Mouse (Mus musculus) adrenal gland (tissue): ENCODE data around the gene Atg10.
"Not testable (repeated sequence)": the region's sequence is repeated elsewhere in the genome, so short reads cannot be mapped to it uniquely, and the experiment has no call there.

Source experiments
- intact Hi-C: fragments of 180-260 bp; cut with DNase I; formaldehyde crosslinking; loops from one replicate; pipeline ENCODE4 v1.15.1; 2025

Gene Atg10

GRCm38 (mm10) chr13:90962836-90963760 lies 260.7 kb downstream of the Atg10 start:
- intact Hi-C loops, result no loop called here

GRCm38 (mm10) chr13:90960591-90960990 lies 263.2 kb downstream of the Atg10 start:
- intact Hi-C loops, result no loop called here

- intact Hi-C loops, result no loop called here
Measured at GRCm38 (mm10) chr13:90958894-90959293, 264.9 kb downstream of the Atg10 start.

DNA sequence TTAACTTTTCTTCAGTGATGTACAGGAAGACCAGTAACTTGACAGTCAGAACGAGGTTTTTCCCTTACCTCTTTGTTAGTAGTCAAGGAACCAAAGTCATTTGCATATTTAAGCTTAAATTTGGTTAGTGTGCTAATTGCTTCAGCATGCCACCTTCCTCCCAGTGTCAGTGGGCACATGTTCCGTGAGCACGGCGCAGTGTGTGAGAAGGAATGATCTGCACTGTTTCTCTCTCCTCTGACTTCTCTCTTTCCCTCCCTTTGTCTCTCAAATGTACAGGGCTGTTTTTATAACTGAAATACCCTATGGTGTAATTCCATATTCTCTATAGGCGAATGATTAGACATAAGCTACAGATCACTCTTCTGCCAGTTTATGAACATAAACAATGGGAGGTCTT lies 284.2 kb downstream of the Atg10 start:
- intact Hi-C loops, result loop anchor here (10.0 kb wide), 1 partner anchor 695 kb away; no protein-coding TSS in a partner anchor

GRCm38 (mm10) chr13:90939192-90939591 lies 284.6 kb downstream of the Atg10 start:
- intact Hi-C loops, result loop anchor here (10.0 kb wide), 1 partner anchor 696 kb away; no protein-coding TSS in a partner anchor

- intact Hi-C loops, result loop anchor here (10.0 kb wide), 1 partner anchor 699 kb away; no protein-coding TSS in a partner anchor
Measured at GRCm38 (mm10) chr13:90935852-90936251, 287.9 kb downstream of the Atg10 start.

- intact Hi-C loops, result loop anchor here (10.0 kb wide), 1 partner anchor 702 kb away; no protein-coding TSS in a partner anchor
Measured at GRCm38 (mm10) chr13:90933256-90933655, 290.5 kb downstream of the Atg10 start.

- intact Hi-C loops, result loop anchor here (10.0 kb wide), 1 partner anchor 705 kb away; no protein-coding TSS in a partner anchor
Measured at GRCm38 (mm10) chr13:90929847-90930246, 293.9 kb downstream of the Atg10 start.

DNA sequence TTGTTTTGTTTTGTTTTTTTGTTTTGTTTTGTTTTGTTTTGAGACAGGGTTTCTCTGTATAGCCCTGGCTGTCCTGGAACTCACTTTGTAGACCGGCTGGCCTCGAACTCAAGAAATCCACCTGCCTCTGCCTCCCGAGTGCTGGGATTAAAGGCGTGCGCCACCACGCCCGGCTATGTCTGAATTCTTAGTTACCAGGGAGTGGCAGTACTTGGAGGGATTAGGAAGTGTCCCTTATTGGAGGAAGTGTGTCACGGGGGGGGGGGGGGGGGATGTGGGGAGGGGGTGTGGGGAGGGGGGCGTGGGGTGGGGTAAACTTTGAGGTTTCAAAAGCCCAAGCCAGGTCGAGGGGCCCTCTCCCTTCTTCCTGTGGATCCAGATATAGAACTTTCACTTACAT lies 295.5 kb downstream of the Atg10 start:
- intact Hi-C loops, result not testable (repeated sequence)

DNA sequence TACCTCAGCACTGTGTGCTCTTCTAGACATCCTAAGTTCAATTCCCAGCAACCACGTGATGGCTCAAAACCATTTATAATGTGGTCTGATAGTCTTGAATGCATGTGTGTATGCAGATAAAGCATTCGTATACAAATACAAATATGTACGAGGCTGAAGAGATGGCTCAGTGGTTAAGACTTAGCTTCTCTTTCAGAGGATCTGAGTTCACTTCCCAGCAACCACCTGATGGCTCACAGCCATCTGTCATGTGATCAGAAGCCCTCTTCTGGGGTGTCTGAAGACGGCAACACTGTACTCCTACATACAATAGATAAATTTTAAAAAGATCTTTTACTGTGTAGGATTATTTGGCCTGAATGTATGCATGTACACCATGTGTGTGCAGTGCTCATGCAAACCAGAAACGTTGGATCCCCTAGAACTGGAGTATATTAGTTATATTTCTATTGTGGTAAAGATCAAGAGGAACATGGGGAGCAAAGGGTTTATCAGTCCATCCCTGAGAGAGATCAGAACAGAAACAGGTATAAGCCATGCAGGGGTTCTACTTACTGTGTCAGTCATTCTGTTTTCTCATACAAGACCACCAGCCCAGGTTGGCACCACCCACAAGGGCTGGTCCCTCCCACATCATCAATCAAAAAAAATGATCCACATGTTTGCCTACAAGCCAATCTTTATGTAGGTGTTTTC lies 296.7 kb downstream of the Atg10 start:
- intact Hi-C loops, result no loop called here

DNA sequence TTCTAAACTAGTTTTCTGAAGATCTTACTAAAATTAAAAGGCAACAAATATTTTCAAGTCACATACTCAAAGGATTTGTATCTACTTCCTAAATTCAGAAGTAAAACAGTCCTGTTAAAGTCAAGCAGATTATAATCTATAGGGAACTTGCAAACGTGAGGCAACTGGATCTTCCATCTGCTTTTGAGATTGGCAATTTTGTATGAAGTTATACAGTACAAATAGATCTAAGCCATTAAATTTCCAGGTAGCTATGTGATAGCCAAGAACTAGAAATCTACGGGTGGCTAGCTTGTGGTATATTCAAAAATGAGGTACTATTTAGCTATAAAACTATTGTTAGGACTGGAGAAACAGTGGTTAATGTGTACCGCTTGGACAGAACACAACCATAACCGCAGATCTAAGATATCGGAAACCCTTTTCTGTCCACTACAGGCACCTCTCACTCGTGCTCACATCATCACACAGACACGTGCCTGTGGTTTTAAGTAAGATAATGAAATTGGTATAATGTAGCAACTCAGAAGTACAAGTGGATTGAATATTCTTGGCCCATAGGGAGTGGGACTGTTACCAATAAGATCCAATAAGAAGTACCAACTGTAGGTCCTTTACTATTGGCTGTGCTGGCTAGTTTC lies 297.5 kb downstream of the Atg10 start:
- intact Hi-C loops, result no loop called here

- intact Hi-C loops, result no loop called here
Measured at GRCm38 (mm10) chr13:90925191-90925590, 298.6 kb downstream of the Atg10 start.

- intact Hi-C loops, result no loop called here
Measured at GRCm38 (mm10) chr13:90924072-90924471, 299.7 kb downstream of the Atg10 start.

DNA sequence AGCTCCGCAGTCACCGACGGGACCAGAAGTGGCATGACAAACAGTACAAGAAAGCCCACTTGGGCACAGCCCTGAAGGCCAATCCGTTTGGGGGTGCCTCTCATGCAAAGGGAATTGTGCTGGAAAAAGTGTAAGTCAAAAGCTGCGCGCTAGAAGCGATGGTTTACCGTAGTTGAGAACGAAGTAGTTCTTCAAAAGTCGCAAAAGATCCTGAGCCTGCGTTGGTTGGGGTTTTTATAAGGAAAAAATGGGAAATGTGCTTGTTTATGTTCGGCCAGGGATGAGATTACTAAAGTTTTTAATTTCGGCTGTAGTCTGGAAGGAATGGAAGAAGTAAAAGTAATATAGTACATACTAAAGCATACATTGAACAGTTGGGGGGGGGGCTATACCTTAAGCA lies 300.2 kb downstream of the Atg10 start:
- intact Hi-C loops, result not testable (repeated sequence)

DNA sequence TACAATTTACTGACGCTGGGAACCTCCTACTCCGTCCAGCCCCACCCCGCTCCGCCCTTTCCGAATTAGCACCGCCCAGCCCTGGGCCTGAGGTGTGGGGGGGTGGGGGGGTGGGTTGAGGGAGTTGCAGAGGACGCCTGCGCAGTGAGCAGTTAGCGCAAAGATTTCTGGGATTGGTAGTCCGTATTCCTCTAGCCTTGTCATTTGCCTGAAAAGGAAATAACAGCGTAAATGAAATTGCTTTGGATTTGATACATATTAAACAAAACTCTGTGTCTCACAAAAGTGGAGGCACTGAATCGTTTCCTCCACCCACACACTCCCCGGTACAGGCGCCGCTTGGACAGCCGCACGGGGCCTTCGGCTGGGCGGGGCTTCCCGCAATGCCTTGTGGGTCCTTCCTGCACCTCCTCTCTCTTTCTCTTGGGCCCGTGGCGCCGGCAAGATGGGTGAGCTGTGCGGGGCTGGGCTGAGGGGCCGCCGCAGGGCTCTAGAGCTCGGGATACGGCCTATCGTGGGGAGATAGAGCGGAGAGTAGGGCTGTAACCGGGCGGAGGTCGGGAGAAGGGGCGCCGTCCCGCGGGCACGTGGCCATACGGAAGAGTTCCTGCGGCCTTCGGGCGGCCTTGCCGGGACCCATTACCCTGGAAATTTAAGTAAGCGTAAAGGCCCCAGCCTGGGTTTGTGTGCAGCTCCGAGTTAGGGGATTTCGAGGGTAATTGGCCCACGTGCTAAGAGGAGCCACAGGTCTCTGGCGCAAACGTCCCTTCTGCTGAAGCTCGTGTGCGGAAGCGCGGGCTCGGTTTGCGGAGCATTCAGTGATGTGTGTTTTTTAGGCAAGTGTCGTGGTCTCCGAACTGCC lies 300.8 kb downstream of the Atg10 start, which contains the start of gene Rps23:
Rps23 (plus strand) TSS at position 208 of the 862 bp plus-strand sequence.
- intact Hi-C loops, result no loop called here

- intact Hi-C loops, result no loop called here
Measured at GRCm38 (mm10) chr13:90914721-90915120, 309.0 kb downstream of the Atg10 start.

DNA sequence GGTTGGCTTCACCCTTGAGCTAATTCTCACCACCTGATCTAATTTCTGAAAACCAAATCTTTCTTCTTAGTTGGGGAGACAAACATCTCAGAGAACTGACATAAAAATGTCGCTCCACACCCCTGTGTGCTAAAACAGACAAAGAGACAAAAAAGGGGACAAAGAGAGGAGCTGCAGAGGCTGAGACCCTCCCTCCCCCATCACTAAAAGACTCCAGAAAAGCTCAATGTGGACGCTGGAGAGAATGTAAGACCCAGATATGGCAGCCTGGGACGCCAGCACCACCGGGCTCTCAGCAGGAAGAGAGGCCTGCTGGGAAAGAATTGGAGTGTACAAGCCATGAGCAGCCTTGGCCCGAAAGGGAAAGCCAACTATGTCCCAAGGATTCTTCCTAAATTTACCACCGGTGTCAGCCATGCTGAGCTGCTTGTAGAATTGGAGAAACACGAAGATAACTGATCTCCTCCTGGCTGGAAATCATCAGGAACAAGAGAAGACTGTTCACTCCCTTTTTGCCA lies 310.0 kb downstream of the Atg10 start:
- intact Hi-C loops, result no loop called here

DNA sequence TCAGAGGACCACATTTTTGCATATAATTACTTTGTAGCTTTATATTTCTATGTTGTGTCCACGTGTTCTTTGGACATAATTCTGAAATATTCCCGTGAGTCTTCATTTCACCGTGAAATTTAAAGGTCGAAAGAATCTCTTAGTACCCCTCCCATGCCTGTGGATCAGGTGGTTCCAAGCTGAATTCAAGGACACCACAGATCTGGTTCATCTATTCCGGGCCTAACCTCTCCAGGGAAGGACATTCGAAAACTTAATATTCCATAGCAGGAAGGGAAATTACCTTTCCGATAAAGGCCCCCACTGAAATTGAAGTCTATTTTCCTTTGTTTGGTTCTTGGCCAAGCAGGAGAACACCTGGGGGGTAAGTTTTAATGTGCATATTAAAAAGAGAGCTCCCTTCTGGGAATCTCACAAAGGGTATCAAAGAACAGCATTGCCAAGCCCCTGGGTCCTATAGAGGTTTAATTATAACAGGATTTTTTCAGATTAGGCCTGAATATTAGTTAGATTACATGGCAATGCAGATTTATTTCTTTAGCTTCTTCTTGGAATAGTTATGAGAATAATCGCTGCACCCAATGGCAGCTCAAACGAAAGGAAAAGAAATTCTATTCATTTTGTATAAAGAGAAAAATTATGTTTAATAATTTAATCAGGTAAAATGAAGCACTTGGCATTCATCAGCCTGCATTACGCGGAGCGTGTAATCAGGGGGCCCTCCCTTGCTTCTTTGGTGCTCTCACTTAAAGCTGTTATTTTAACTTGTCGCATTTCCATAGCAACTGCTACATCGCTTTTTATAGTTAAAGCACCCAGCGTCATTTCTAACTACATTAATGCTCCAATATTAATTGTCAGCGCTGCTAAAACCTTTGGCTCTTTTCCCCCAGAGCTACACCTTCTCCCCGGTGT lies 310.8 kb downstream of the Atg10 start:
- intact Hi-C loops, result no loop called here

DNA sequence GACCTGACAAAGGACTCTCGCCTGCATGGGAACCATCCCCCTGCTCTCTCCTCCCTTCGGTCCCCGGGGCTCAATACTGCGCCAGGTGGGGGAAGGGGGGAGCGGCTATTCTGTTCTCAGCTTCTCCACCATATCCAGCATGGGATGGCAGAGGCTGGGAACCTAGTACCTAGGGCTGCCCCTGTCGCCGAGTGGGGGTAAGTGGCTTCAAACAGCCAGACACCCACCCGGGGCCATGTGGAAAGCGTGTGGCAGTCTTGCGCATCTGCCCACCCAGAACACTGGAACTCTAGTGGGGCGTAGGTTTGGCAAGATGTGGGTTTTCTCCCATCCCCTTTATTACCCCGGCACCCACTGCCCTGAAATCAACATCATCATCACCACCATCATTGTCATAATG lies 316.4 kb downstream of the Atg10 start:
- intact Hi-C loops, result no loop called here
